Mouse (Mus musculus) granulocyte monocyte progenitor cell, adult 5-6 weeks (primary cell): ENCODE results near the gene Gspt1. TPM values are rescaled to one million over a fixed set of nuclear protein-coding genes. Genes with fewer than 3 reads are reported as not detected.

Experiments
- ATAC-seq: replicated peaks from 2 replicates; pipeline ENCODE4 v1.8.0; 2016; ENCODE audit warnings: mild to moderate bottlenecking, moderate TSS enrichment, inconsistent platforms; ENCODE audit not compliant: poor library complexity, severe bottlenecking
- total RNA-seq, 2 experiments: library from RNA; stranded (forward) in 1 of 2; stranded (reverse) in 1 of 2; fragments of 200-712, 200-1000 nt in 1 of 2; fragments of >200 nt in 1 of 2; fragmentation: Nextera tagmentation in 1 of 2; gene quantifications; 2 replicates each; pipeline ENCODE4 v1.2.3; 2014 to 2017

Gene Gspt1
- total RNA-seq, 2 experiments from 2014 or later, result 165 to 354 TPM

- peak; percentile 23 for ATAC-seq
Measured at GRCm38 (mm10) chr16:11203600-11204390, 50.3 kb downstream of the Gspt1 start.

- ATAC-seq, result peak; percentile 91
Measured at GRCm38 (mm10) chr16:11202571-11203554, 51.3 kb downstream of the Gspt1 start, which contains the start of gene Rsl1d1. Gene Rsl1d1, minus strand, starts transcription at chr16:11203331.

GRCm38 (mm10) chr16:11201740-11202394 is 52.3 kb downstream of the Gspt1 start:
- ATAC-seq, result no peak

- ATAC-seq, result no peak
Measured at GRCm38 (mm10) chr16:11200247-11200646, 53.9 kb downstream of the Gspt1 start.

GRCm38 (mm10) chr16:11198467-11198866 is 55.7 kb downstream of the Gspt1 start:
- no peak for ATAC-seq

GRCm38 (mm10) chr16:11197052-11197451 is 57.1 kb downstream of the Gspt1 start:
- ATAC-seq, result no peak

GRCm38 (mm10) chr16:11193231-11193630 is 60.9 kb downstream of the Gspt1 start:
- no peak for ATAC-seq

- ATAC-seq, result no peak
Measured at GRCm38 (mm10) chr16:11190150-11190549, 64.0 kb downstream of the Gspt1 start.

- no peak for ATAC-seq
Measured at GRCm38 (mm10) chr16:11177404-11177803, 76.7 kb downstream of the Gspt1 start.

- ATAC-seq, result no peak
Measured at GRCm38 (mm10) chr16:11176884-11177244, 77.3 kb downstream of the Gspt1 start.

GRCm38 (mm10) chr16:11176208-11176883 is 77.8 kb downstream of the Gspt1 start, which contains the start of gene Zc3h7a:
Gene Zc3h7a, minus strand, starts transcription at chr16:11176393.
- ATAC-seq, result peak; percentile 80

GRCm38 (mm10) chr16:11175489-11176207 is 78.5 kb downstream of the Gspt1 start:
- peak; percentile 52 for ATAC-seq

GRCm38 (mm10) chr16:11175100-11175488 is 79.0 kb downstream of the Gspt1 start:
- ATAC-seq, result no peak

- peak; percentile 17; the same call in 1 of the 2 replicates for ATAC-seq
Measured at GRCm38 (mm10) chr16:11174671-11175081, 79.4 kb downstream of the Gspt1 start.

- ATAC-seq, result no peak
Measured at GRCm38 (mm10) chr16:11171679-11172078, 82.4 kb downstream of the Gspt1 start.
